In the genomic region with DNA sequence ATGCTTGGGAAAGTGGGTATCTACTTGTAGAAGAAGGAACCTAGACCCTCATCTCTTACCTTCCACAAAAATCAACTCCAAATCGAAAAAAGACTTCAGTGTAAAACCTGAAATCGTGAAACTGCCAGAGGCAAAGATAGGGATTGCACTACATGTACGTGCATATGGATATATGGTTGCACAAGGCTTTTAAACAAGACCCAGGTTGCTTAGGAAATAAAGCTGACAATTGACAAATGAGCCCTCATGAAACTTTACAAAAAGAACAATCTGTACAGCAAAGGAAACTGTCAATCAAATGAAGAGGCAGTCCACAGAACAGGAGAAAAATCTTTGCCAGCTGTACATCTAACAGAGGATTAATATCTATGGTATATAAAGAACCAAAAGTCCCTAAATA, we compare ENCODE assay signal across 16 mouse cellular contexts.
"Had no signal": no experiment of that assay in that cellular context is flagged by ENCODE, and none has a peak within 500 bp of the region (broad histone marks: within the 10 kb centered on the region; RNA-seq: fewer than 3 reads in every experiment).

No protein-coding gene starts in this region.

- DNase-seq: cerebellum, adult 2 months; cerebellum, adult 8-10 months; cerebellum, adult 9-10 months; cerebellum, adult 9-11 months; cerebellum, postnatal 10 days; cerebellum, postnatal 14 days; cerebellum, postnatal 25 days; embryo, embryonic 11 days; forebrain, postnatal 0 days; gastrocnemius, adult 2 months; gastrocnemius, postnatal 10 days; gastrocnemius, postnatal 14 days; gastrocnemius, postnatal 25 days; gastrocnemius, postnatal 36 days; heart, adult 18-20 months; heart, adult 2 months had no signal
